Mouse (Mus musculus) C3H10T1/2 (cell line): ENCODE data around the gene Mgat5. TPM values are rescaled to one million over a fixed set of nuclear protein-coding genes. Genes with fewer than 3 reads are reported as not detected.

Experiments used
- polyA plus RNA-seq, 2 experiments: library from polyadenylated mRNA; unstranded; fragments of >200 nt; fragmentation: generic; extraction: Trizol; gene quantifications; one replicate each; pipeline ENCODE4 v1.2.1; 2012; ENCODE audit warnings: missing spikeins in 2 of 2

Gene Mgat5
- polyA plus RNA-seq, result 1 to 10 TPM in 1 of 2 experiments, under 1 TPM in 1; 0.80 to 5.7 TPM

GRCm38 (mm10) chr1:127204817-127205485, at the start of gene Mgat5:
Mgat5 (plus strand) TSS chr1:127205015.

